Mouse (Mus musculus) hindbrain, postnatal 0 days (tissue): ENCODE measurements around the gene Kctd19. TPM values are rescaled to one million over a fixed set of nuclear protein-coding genes. Genes with fewer than 3 reads are reported as not detected.
A peak's percentile ranks its signal among the peaks of the same experiment; 100 is the strongest.

Experiments used
- ATAC-seq: fragments of 200-750 bp; cut with Nextera tagmentation; 2 replicates; pipeline ENCODE4 v1.8.0; 2017; ENCODE audit warnings: mild to moderate bottlenecking, moderate TSS enrichment, moderate library complexity
- DNase-seq: peaks from one replicate; pipeline ENCODE4 v3.0.0-alpha.2; 2015; ENCODE audit warnings: low spot score
- H3K27ac ChIP-seq: fragments of 300-500 bp; sonication (generic); 2 replicates; pipeline ENCODE4 v1.5.1; 2014; ENCODE audit warnings: mild to moderate bottlenecking
- H3K27me3 ChIP-seq: fragments of 300-500 bp; sonication (generic); 2 replicates; pipeline ENCODE4 v1.6.1; 2014; ENCODE audit warnings: low read length, mixed read lengths; ENCODE audit not compliant: insufficient read depth
- H3K36me3 ChIP-seq: fragments of 300-500 bp; sonication (generic); 2 replicates; pipeline ENCODE4 v1.6.1; 2014; ENCODE audit warnings: low read length, mixed read lengths; ENCODE audit not compliant: insufficient read depth
- H3K4me1 ChIP-seq: fragments of 300-500 bp; sonication (generic); 2 replicates; pipeline ENCODE4 v1.6.1; 2014; ENCODE audit warnings: antibody characterized with exemption, low read length, mixed read lengths; ENCODE audit not compliant: insufficient read depth
- H3K4me2 ChIP-seq: fragments of 300-500 bp; sonication (generic); 2 replicates; pipeline ENCODE4 v1.6.1; 2014; ENCODE audit warnings: low read depth, mild to moderate bottlenecking, low read length, moderate library complexity, mixed read lengths
- H3K4me3 ChIP-seq: fragments of 300-500 bp; sonication (generic); 2 replicates; pipeline ENCODE4 v1.5.1; 2014; ENCODE audit warnings: low read length
- H3K9ac ChIP-seq: fragments of 300-500 bp; sonication (generic); replicated peaks from 2 replicates; pipeline ENCODE4 v1.6.1; 2014; ENCODE audit warnings: mild to moderate bottlenecking, low read length, moderate library complexity, mixed read lengths
- H3K9me3 ChIP-seq: fragments of 300-500 bp; sonication (generic); 2 replicates; pipeline ENCODE4 v1.6.1; 2016; ENCODE audit warnings: low read length, mixed read lengths
- CTCF ChIP-seq: IDR thresholded peaks from 2 replicates; pipeline ENCODE4 v1.5.1; 2016; ENCODE audit warnings: antibody characterized with exemption, control low read depth, low read depth
- whole genome bisulfite sequencing: fragments of 180-500 bp; shearing (Covaris S2); extraction: QIAGEN DNeasy Blood & Tissue Kit; methylation state at CpG from one replicate; pipeline ENCODE4 v1.1.7; 2014; 5-methylcytosine and 5-hydroxymethylcytosine counted together
- polyA plus RNA-seq: library from polyadenylated mRNA; unstranded; fragments of >200 nt; fragmentation: Nextera tagmentation; extraction: Ambion mirVana; gene quantifications from 2 replicates; pipeline ENCODE4 v1.2.1, GENCODE M21; 2015
- total RNA-seq: library from RNA; depleted of rRNA; stranded (reverse); fragments of >200 nt; gene quantifications from 2 replicates; pipeline ENCODE4 v1.2.3, GENCODE M21; 2014

The Kctd19 gene
- total and polyA plus RNA-seq, 2 experiments from 2014 or later, result 0.09 to 0.16 TPM

- Histone ChIP-seq H3K4me2 (no peak overlapping the region), H3K4me1 (no peaks in the 10 kb centered on the region), H3K4me3 (no peak overlapping the region), H3K27ac (no peak overlapping the region), H3K27me3 (no peaks in the 10 kb centered on the region), H3K9me3 (no peaks in the 10 kb centered on the region), H3K36me3 (no peaks in the 10 kb centered on the region), H3K9ac (no peak overlapping the region)
- 63% methylated on average over 6 of the region's 6 CpGs for WGBS
- DNase-seq (no peak), ATAC-seq (no peak)
- no peak for TF ChIP-seq CTCF
Measured at GRCm38 (mm10) chr8:105389096-105389495, 24.2 kb downstream of the Kctd19 start.

GRCm38 (mm10) chr8:105387151-105387550 is 26.2 kb downstream of the Kctd19 start:
- H3K4me1 ChIP-seq, result no peaks in the 10 kb centered on the region
- no peaks in the 10 kb centered on the region for H3K9me3 ChIP-seq
- no peak for DNase-seq
- H3K9ac ChIP-seq, result no peak overlapping the region
- no peak overlapping the region for H3K4me2 ChIP-seq
- H3K27ac ChIP-seq, result no peak overlapping the region
- H3K36me3 ChIP-seq, result no peaks in the 10 kb centered on the region
- H3K4me3 ChIP-seq, result no peak overlapping the region
- 56% methylated on average over 1 of the region's 1 CpGs for WGBS
- TF ChIP-seq CTCF, result no peak
- H3K27me3 ChIP-seq, result no peaks in the 10 kb centered on the region
- ATAC-seq, result no peak

GRCm38 (mm10) chr8:105384070-105384469 is 29.2 kb downstream of the Kctd19 start:
- Histone ChIP-seq H3K4me3 (no peak overlapping the region), H3K27me3 (no peaks in the 10 kb centered on the region), H3K4me1 (no peaks in the 10 kb centered on the region), H3K9ac (no peak overlapping the region), H3K4me2 (no peak overlapping the region), H3K9me3 (no peaks in the 10 kb centered on the region), H3K27ac (no peak overlapping the region), H3K36me3 (no peaks in the 10 kb centered on the region)
- 98% methylated on average over 2 of the region's 2 CpGs for WGBS
- no peak for TF ChIP-seq CTCF
- ATAC-seq (no peak), DNase-seq (no peak)

GRCm38 (mm10) chr8:105380308-105380707 is 33.0 kb downstream of the Kctd19 start:
- peaks cover 6% of the 10 kb centered on the region; the same call in 1 of the 2 replicates for H3K4me1 ChIP-seq
- 79% methylated on average over 12 of the region's 12 CpGs for WGBS
- H3K27me3 ChIP-seq, result no peaks in the 10 kb centered on the region

GRCm38 (mm10) chr8:105378673-105379072 is 34.6 kb downstream of the Kctd19 start:
- Histone ChIP-seq H3K4me3 (no peak overlapping the region), H3K36me3 (no peaks in the 10 kb centered on the region), H3K9me3 (no peaks in the 10 kb centered on the region), H3K27me3 (no peaks in the 10 kb centered on the region), H3K4me1 (peaks cover 10% of the 10 kb centered on the region; the same call in 1 of the 2 replicates), H3K9ac (no peak overlapping the region), H3K4me2 (no peak overlapping the region), H3K27ac (no peak overlapping the region; the same call in 1 of the 2 replicates)
- peak; percentile 68 for DNase-seq
- 38% methylated on average over 19 of the region's 19 CpGs for WGBS
- peak; percentile 48 for ATAC-seq
- no peak for TF ChIP-seq CTCF

More at GRCm38 (mm10) chr8:105380308-105380707, 33.0 kb downstream of the Kctd19 start:
- H3K9ac ChIP-seq, result no peak overlapping the region
- no peak overlapping the region for H3K27ac ChIP-seq
- no peak overlapping the region for H3K4me2 ChIP-seq
- H3K36me3 ChIP-seq, result no peaks in the 10 kb centered on the region
- TF ChIP-seq CTCF, result no peak
- ATAC-seq (no peak), DNase-seq (no peak)
- no peaks in the 10 kb centered on the region for H3K9me3 ChIP-seq
- no peak overlapping the region for H3K4me3 ChIP-seq

- TF ChIP-seq CTCF, result peak; percentile 77
- Histone ChIP-seq H3K36me3 (no peaks in the 10 kb centered on the region), H3K4me3 (peak overlapping the region; percentile 19), H3K9me3 (no peaks in the 10 kb centered on the region), H3K27me3 (no peaks in the 10 kb centered on the region), H3K4me2 (peak overlapping the region; percentile 41), H3K9ac (peak overlapping the region; percentile 28; the same call in 1 of the 2 replicates), H3K27ac (no peak overlapping the region), H3K4me1 (peaks cover 10% of the 10 kb centered on the region; the same call in 1 of the 2 replicates)
- WGBS, result 26% methylated on average over 33 of the region's 33 CpGs
- DNase-seq (peak; percentile 63), ATAC-seq (peak; percentile 49)
Measured at GRCm38 (mm10) chr8:105374513-105374966, 38.8 kb downstream of the Kctd19 start.

GRCm38 (mm10) chr8:105373032-105373431 is 40.3 kb downstream of the Kctd19 start, which contains the start of gene Plekhg4:
Gene Plekhg4, plus strand, starts transcription at chr8:105373274.
- no peaks in the 10 kb centered on the region for H3K9me3 ChIP-seq
- no peak within 1 kb of the TSS for H3K27ac ChIP-seq
- DNase-seq (no peak), ATAC-seq (no peak)
- peak within 1 kb of the TSS; percentile 19; the same call in 1 of the 2 replicates for H3K4me3 ChIP-seq
- H3K4me2 ChIP-seq, result peak within 1 kb of the TSS; percentile 41
- no peak for TF ChIP-seq CTCF
- WGBS, result 53% methylated on average over 2 of the region's 2 CpGs
- H3K27me3 ChIP-seq, result no peaks in the 10 kb centered on the region
- peak within 1 kb of the TSS; percentile 28; the same call in 1 of the 2 replicates for H3K9ac ChIP-seq
- H3K36me3 ChIP-seq, result peaks cover 8% of the 10 kb centered on the region; the same call in 1 of the 2 replicates
- 0 out of 2 replicates have a peak, but pooled peaks cover 4% of the 10 kb centered on the region for H3K4me1 ChIP-seq
